In the genomic region with DNA sequence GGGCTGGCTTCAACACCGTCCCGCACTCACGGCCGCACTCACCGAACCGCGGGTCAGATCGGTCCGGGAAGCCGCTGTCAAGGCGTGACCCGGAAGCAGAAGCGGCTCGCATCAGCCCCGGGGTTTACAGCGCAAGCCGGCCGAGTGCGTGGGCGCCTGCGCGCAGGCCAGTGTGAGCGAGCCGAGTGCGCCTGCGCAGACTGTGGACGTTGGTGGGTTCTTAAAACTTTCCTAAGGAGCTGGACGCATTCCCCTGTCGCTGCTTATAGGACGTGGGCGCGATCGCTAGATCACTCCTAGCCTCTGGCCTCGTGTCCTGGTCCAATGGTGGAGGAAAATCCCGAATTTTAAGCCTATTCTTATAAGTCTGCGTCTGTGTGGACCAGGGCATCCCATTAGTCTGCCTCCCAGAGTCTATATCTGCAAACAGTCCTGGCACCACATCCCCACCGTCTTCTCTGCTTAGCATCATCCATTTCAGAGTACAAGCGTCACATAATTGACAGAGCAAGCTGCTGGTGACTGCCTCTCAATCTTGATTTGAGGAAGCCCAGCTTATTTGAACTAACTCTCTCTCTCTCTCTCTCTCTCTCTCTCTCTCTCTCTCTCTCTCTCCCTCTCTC, we compare ENCODE assay signal across 8 mouse cellular contexts. TPM values are rescaled to one million over a fixed set of nuclear protein-coding genes. Genes with fewer than 3 reads are reported as not detected.
DNase-seq lines count a peak whose midpoint lies in the region; ATAC-seq lines count a peak whose summit lies in the region.

No protein-coding gene starts in this region.

- H3K4me2 ChIP-seq in hindbrain, embryonic 13.5 days = peak overlapping the region; percentile 95

- peak overlapping the region; percentile 96 for H3K9ac ChIP-seq in hindbrain, embryonic 13.5 days

- peak overlapping the region; percentile 99 for H3K4me3 ChIP-seq in hindbrain, embryonic 13.5 days

- H3K36me3 ChIP-seq in hindbrain, embryonic 13.5 days = peaks cover 17% of the 10 kb centered on the region

- no peaks in the 10 kb centered on the region for H3K27me3 ChIP-seq in hindbrain, embryonic 13.5 days

- peak; percentile 97 for ATAC-seq in hindbrain, embryonic 13.5 days (ENCODE audit: low FRiP score)

- peak overlapping the region; percentile 87 for H3K27ac ChIP-seq in hindbrain, embryonic 13.5 days

- peak; percentile 98 for DNase-seq in NIH3T3 (ENCODE audit: low read depth)
- DNase-seq in cerebellum, postnatal 10 days = peak; percentile 96 to 97
- DNase-seq in frontal cortex, postnatal 10 days (ENCODE audit: low spot score in 2 of 2) = peak; percentile 90 to 93
- peak; percentile 88 to 92 for DNase-seq in layer of hippocampus, postnatal 25 days (ENCODE audit: extremely low spot score in 1 of 2, low spot score in 1 of 2)
- DNase-seq in lung, postnatal 25 days (ENCODE audit: low spot score) = peak; percentile 93
- DNase-seq in retina, embryonic 14.5 days (ENCODE audit: low spot score) = peak; percentile 97
- peak; percentile 96 for DNase-seq in thymus, postnatal 4 days

- H3K4me1 ChIP-seq in hindbrain, embryonic 13.5 days (replicated peaks) = peaks cover 16% of the 10 kb centered on the region

- H3K9me3 ChIP-seq in hindbrain, embryonic 13.5 days = no peaks in the 10 kb centered on the region

- WGBS in hindbrain, embryonic 13.5 days = 1% methylated on average over 38 of the region's 38 CpGs

RNA-seq across cellular contexts. Expression of a gene that starts 19.8 kb away (rescaled TPM):
- 52.9 and 59.4 TPM in 2 replicates for polyA plus RNA-seq in hindbrain, embryonic 13.5 days (2015; fragmentation: Nextera tagmentation; extraction: Ambion mirVana)
- 10 to 100 TPM; 48.7 to 53.0 TPM for total RNA-seq in layer of hippocampus, postnatal 25 days (2021)

RNA-seq across cellular contexts. Expression of a gene that starts 21.3 kb away (rescaled TPM):
- polyA plus RNA-seq in hindbrain, embryonic 13.5 days (2015; fragmentation: Nextera tagmentation; extraction: Ambion mirVana) = 55.6 and 59.6 TPM in 2 replicates
- total RNA-seq in layer of hippocampus, postnatal 25 days (2021) = 10 to 100 TPM; 10.9 to 12.4 TPM

RNA-seq across cellular contexts. Expression of a gene that starts 49.7 kb away (rescaled TPM):
- not detected in 2 replicates for polyA plus RNA-seq in hindbrain, embryonic 13.5 days (2015; fragmentation: Nextera tagmentation; extraction: Ambion mirVana)
- not detected for total RNA-seq in layer of hippocampus, postnatal 25 days (2021)

RNA-seq across cellular contexts. Expression of a gene that starts 52.1 kb away (rescaled TPM):
- polyA plus RNA-seq in hindbrain, embryonic 13.5 days (2015; fragmentation: Nextera tagmentation; extraction: Ambion mirVana) = 23.3 and 24.7 TPM in 2 replicates
- total RNA-seq in layer of hippocampus, postnatal 25 days (2021) = 10 to 100 TPM; 10.8 to 12.6 TPM

RNA-seq across cellular contexts. Expression of a gene that starts 53.3 kb away (rescaled TPM):
- polyA plus RNA-seq in hindbrain, embryonic 13.5 days (2015; fragmentation: Nextera tagmentation; extraction: Ambion mirVana) = 70.1 and 70.2 TPM in 2 replicates
- total RNA-seq in layer of hippocampus, postnatal 25 days (2021) = 100 to 1,000 TPM; 348 to 370 TPM

Comparison
In these comparisons a context has a peak if more than half of its experiments do, and no peak if none do; other contexts are left out.
1. Peak in every context shown above with its lines: DNase-seq, ATAC-seq, H3K4me3 ChIP-seq and H3K27ac ChIP-seq.